Mouse (Mus musculus) ZHBTc4 (cell line): Measurements from ENCODE around the gene Olfr222.
A peak's percentile ranks its signal among the peaks of the same experiment; 100 is the strongest.

Source experiments
- DNase-seq: peaks from one replicate; pipeline ENCODE4 v3.0.0-alpha.2; 2011; ENCODE audit warnings: low read depth, low spot score

The Olfr222 gene

GRCm38 (mm10) chr11:59541324-59541723, 34.7 kb downstream of the Olfr222 start, which contains the start of gene Nlrp3:
Gene Nlrp3, plus strand, starts transcription at chr11:59541568.
- no peak for DNase-seq

GRCm38 (mm10) chr11:59540123-59540522, 35.9 kb downstream of the Olfr222 start:
- no peak for DNase-seq

- peak; percentile 71 for DNase-seq
These were observed 37.6 kb downstream of the Olfr222 start for GRCm38 (mm10) chr11:59538387-59538786.

GRCm38 (mm10) chr11:59537218-59538130, 38.6 kb downstream of the Olfr222 start:
- peak; percentile 79 for DNase-seq

GRCm38 (mm10) chr11:59531562-59531961, 44.5 kb downstream of the Olfr222 start:
- no peak for DNase-seq

GRCm38 (mm10) chr11:59530870-59531535, 45.0 kb downstream of the Olfr222 start:
- peak; percentile 72 for DNase-seq

GRCm38 (mm10) chr11:59530221-59530620, 45.8 kb downstream of the Olfr222 start:
- DNase-seq, result no peak

- DNase-seq, result peak; percentile 94
These were observed 49.5 kb downstream of the Olfr222 start, which contains the start of gene Zkscan17 for GRCm38 (mm10) chr11:59526472-59527080. Gene Zkscan17, minus strand, starts transcription at chr11:59526751.

- peak; percentile 93 for DNase-seq
These were observed 50.8 kb downstream of the Olfr222 start for GRCm38 (mm10) chr11:59525237-59525636.

- peak; percentile 74 for DNase-seq
These were observed 51.9 kb downstream of the Olfr222 start for GRCm38 (mm10) chr11:59524150-59524549.
